Mouse (Mus musculus) liver, embryonic 14.5 days (tissue): ENCODE measurements around the gene Hist1h1d. TPM values are rescaled to one million over a fixed set of nuclear protein-coding genes. Genes with fewer than 3 reads are reported as not detected.
"Not testable (repeated sequence)": the region's sequence is repeated elsewhere in the genome, so short reads cannot be mapped to it uniquely, and the experiment has no call there.

Source experiments
- ATAC-seq: fragments of 200-750 bp; cut with Nextera tagmentation; 2 replicates; pipeline ENCODE4 v1.8.0; 2017; ENCODE audit warnings: moderate number of reproducible peaks, mild to moderate bottlenecking, moderate library complexity; ENCODE audit not compliant: insufficient read depth
- DNase-seq, 3 experiments: peaks; one replicate each; pipeline ENCODE4 v3.0.0-alpha.2; 2012 to 2013; ENCODE audit warnings: low read depth in 3 of 3, low spot score in 3 of 3
- H3K27ac ChIP-seq: fragments of 300-500 bp; sonication (generic); 2 replicates; pipeline ENCODE4 v1.5.1; 2014; ENCODE audit warnings: moderate library complexity, mild to moderate bottlenecking, control low read depth, inconsistent platforms
- H3K27me3 ChIP-seq: fragments of 300-500 bp; sonication (generic); 2 replicates; pipeline ENCODE4 v1.6.1; 2014; ENCODE audit warnings: mild to moderate bottlenecking, low read length, moderate library complexity; ENCODE audit not compliant: control insufficient read depth, insufficient read depth
- H3K36me3 ChIP-seq: fragments of 300-500 bp; sonication (generic); replicated peaks from 2 replicates; pipeline ENCODE4 v1.6.1; 2014; ENCODE audit warnings: low read depth; ENCODE audit not compliant: control insufficient read depth, insufficient read depth
- H3K4me1 ChIP-seq, 2 experiments: fragments of 200-500 bp in 1 of 2; fragments of 300-500 bp in 1 of 2; sonication (generic) in 1 of 2; replicated peaks; 2 replicates each; pipeline ENCODE4 v1.6.1; 2012 to 2014; ENCODE audit warnings: antibody characterized with exemption in 1 of 2, inconsistent platforms in 1 of 2, low read length in 1 of 2; ENCODE audit not compliant: control insufficient read depth in 2 of 2, insufficient read depth in 2 of 2
- H3K4me2 ChIP-seq: fragments of 300-500 bp; sonication (generic); 2 replicates; pipeline ENCODE4 v1.6.1; 2014; ENCODE audit warnings: low read depth, mild to moderate bottlenecking, control low read depth, moderate library complexity
- H3K4me3 ChIP-seq, 2 experiments: fragments of 200-500 bp in 1 of 2; fragments of 300-500 bp in 1 of 2; sonication (generic) in 1 of 2; 2 replicates each; pipeline ENCODE4 v1.5.1; 2012 to 2014; ENCODE audit warnings: low read depth in 2 of 2, low read length in 2 of 2, mild to moderate bottlenecking in 2 of 2, control low read depth in 1 of 2, inconsistent platforms in 1 of 2, moderate library complexity in 1 of 2; ENCODE audit not compliant: insufficient read depth in 1 of 2
- H3K9ac ChIP-seq: fragments of 300-500 bp; sonication (generic); replicated peaks from 2 replicates; pipeline ENCODE4 v1.6.1; 2014; ENCODE audit warnings: mild to moderate bottlenecking, control low read depth, moderate library complexity
- H3K9me3 ChIP-seq: fragments of 300-500 bp; sonication (generic); 2 replicates; pipeline ENCODE4 v1.6.1; 2016; ENCODE audit warnings: low read length, mixed read lengths; ENCODE audit not compliant: control insufficient read depth
- CTCF ChIP-seq: IDR thresholded peaks from 2 replicates; pipeline ENCODE4 v1.5.1; 2016; ENCODE audit warnings: antibody characterized with exemption, low read depth, control low read depth
- EP300 ChIP-seq: IDR thresholded peaks from 2 replicates; pipeline ENCODE4 v1.6.1; 2016; ENCODE audit warnings: antibody characterized with exemption, low read depth
- WGBS: fragments of 180-500 bp; shearing (Covaris S2); extraction: QIAGEN DNeasy Blood & Tissue Kit; methylation state at CpG from one replicate; pipeline ENCODE4 v1.1.7; 2014; ENCODE audit not compliant: insufficient replicate concordance; 5-methylcytosine and 5-hydroxymethylcytosine counted together
- polyA plus RNA-seq, 2 experiments: library from polyadenylated mRNA; depleted of rRNA in 1 of 2; stranded (reverse) in 1 of 2; unstranded in 1 of 2; fragments of >200 nt; fragmentation: Nextera tagmentation in 1 of 2; extraction: Ambion mirVana in 1 of 2; gene quantifications; 2 replicates each; pipeline versions ENCODE4 v1.2.1 to v1.2.3; 2012 to 2014

Hist1h1d gene
- polyA plus RNA-seq, 2 experiments, result 0.70 to 1.2 TPM

DNA sequence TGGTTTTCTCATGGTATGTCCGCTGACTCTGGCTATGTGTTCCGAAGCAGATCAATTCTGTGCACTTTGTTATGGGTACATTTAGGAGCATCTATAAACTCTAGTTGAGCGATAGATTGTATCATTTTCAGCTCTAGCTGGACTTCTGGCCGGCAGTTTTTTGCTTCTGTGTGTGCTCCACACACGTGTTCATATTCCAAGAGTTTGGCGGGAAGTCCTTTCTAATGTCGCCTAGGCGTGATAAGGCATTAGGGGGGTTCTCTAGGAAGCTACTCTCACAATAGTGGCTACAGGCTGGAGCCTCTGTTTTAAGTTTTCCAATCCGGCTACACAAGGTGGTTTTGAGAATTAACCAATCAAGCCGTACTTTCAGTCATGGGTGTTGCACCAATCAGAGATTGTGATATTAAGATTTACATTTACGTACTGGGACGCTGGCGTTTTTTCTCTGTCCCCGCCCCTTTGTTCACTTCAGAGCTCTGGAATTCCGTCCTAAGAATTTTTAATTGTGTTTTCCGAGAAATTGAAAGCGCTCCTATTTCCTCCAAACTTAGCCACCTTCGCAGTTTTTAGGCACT is 2.9 kb downstream of the Hist1h1d start:
- Histone ChIP-seq H3K4me1 (peaks cover 21 to 27% of the 10 kb centered on the region in 2 experiments), H3K27me3 (no peaks in the 10 kb centered on the region), H3K9ac (peak overlapping the region; percentile 92), H3K27ac (peak overlapping the region; percentile 95), H3K4me3 (peak overlapping the region; percentile 63 to 83), H3K36me3 (no peaks in the 10 kb centered on the region), H3K9me3 (no peaks in the 10 kb centered on the region), H3K4me2 (peak overlapping the region; percentile 79)
- WGBS, result under 1% methylated on average over 18 of the region's 18 CpGs
- DNase-seq (peak; percentile 86 to 94 (median 88)), ATAC-seq (peak; percentile 51)
- TF ChIP-seq CTCF (no peak), EP300 (no peak; the same call in 1 of the 2 replicates)

GRCm38 (mm10) chr13:23556906-23557305 is 3.8 kb downstream of the Hist1h1d start:
- DNase-seq (no peak), ATAC-seq (no peak)
- H3K4me3 ChIP-seq, result peak overlapping the region; percentile 54 to 63
- H3K27me3 ChIP-seq, result no peaks in the 10 kb centered on the region
- H3K27ac ChIP-seq, result peak overlapping the region; percentile 95
- H3K9me3 ChIP-seq, result no peaks in the 10 kb centered on the region
- H3K4me1 ChIP-seq, result peaks cover 20 to 24% of the 10 kb centered on the region in 2 experiments
- peak overlapping the region; percentile 79 for H3K4me2 ChIP-seq
- peak overlapping the region; percentile 92 for H3K9ac ChIP-seq
- WGBS, result 63% methylated on average over 3 of the region's 3 CpGs
- TF ChIP-seq CTCF, result no peak
- TF ChIP-seq EP300, result no peak
- H3K36me3 ChIP-seq, result no peaks in the 10 kb centered on the region

- Histone ChIP-seq H3K9ac (peak overlapping the region; percentile 62), H3K4me3 (peak overlapping the region; percentile 32 to 38; a peak in 3 of 4 replicates), H3K27ac (peak overlapping the region; percentile 89), H3K4me1 (peaks cover 24 to 27% of the 10 kb centered on the region in 2 experiments), H3K4me2 (peak overlapping the region; percentile 66)
- H3K36me3 ChIP-seq, H3K27me3 ChIP-seq, DNase-seq, ATAC-seq, H3K9me3 ChIP-seq: not testable (repeated sequence)
- 26% methylated on average over 2 of the region's 2 CpGs for WGBS
Measured at GRCm38 (mm10) chr13:23560699-23561098, 7.6 kb downstream of the Hist1h1d start.

- peaks cover 24 to 28% of the 10 kb centered on the region in 2 experiments for H3K4me1 ChIP-seq
- not testable (repeated sequence) for ATAC-seq
Measured at GRCm38 (mm10) chr13:23561531-23561882, 8.4 kb downstream of the Hist1h1d start.

DNA sequence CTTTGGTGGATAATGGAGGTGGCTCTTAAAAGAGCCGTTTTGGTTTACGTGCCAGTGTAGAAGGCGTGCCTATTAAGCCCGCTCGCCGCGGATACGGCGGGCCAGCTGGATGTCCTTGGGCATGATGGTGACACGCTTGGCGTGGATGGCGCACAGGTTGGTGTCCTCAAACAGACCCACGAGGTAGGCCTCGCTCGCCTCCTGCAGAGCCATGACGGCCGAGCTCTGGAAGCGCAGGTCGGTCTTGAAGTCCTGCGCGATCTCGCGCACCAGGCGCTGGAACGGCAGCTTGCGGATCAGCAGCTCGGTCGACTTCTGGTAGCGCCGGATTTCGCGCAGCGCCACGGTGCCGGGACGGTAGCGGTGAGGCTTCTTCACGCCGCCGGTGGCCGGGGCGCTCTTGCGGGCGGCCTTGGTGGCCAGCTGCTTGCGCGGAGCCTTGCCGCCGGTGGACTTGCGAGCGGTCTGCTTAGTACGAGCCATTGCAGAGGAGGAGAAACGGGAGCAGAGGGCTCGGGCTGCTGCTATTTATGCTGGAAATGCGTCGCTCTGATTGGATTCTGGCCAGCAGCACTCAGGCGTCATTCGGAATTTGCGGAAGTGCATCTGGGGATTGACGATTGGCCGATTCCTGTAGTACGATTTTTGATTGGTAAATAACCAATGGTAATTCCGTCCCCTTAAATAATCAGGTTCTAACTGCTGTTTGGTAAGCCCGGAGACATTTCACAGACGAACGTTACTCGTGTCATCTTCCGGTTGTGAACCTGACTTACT is 9.0 kb downstream of the Hist1h1d start, which contains the start of gene Hist1h3e:
TSS of gene Hist1h3e (minus strand) at position 487 of the 777 bp plus-strand sequence.
- WGBS, result under 1% methylated on average over 50 of the region's 67 CpGs
- peak; percentile 92 for ATAC-seq

More at GRCm38 (mm10) chr13:23561531-23561882, 8.4 kb downstream of the Hist1h1d start:
- peak overlapping the region; percentile 69 for H3K4me2 ChIP-seq
- not testable (repeated sequence) for H3K27me3 ChIP-seq, DNase-seq, H3K9me3 ChIP-seq, H3K36me3 ChIP-seq
- peak overlapping the region; percentile 38 to 54 for H3K4me3 ChIP-seq
- WGBS, result 0% methylated on average over 2 of the region's 5 CpGs
- peak overlapping the region; percentile 81 for H3K9ac ChIP-seq
- peak overlapping the region; percentile 92 for H3K27ac ChIP-seq

More for the DNA sequence above, 9.0 kb downstream of the Hist1h1d start, which contains the start of gene Hist1h3e:
- Histone ChIP-seq H3K4me3 (peak within 1 kb of the TSS; percentile 40 to 54), H3K27ac (peak within 1 kb of the TSS; percentile 92), H3K4me2 (peak within 1 kb of the TSS; percentile 69), H3K4me1 (peaks cover 22 to 24% of the 10 kb centered on the region in 2 experiments), H3K9ac (peak within 1 kb of the TSS; percentile 81)
- H3K36me3 ChIP-seq, H3K9me3 ChIP-seq, H3K27me3 ChIP-seq: not testable (repeated sequence)
- peak; percentile 98 for DNase-seq
- TF ChIP-seq EP300, result peak; percentile 72
